Mouse (Mus musculus): Measurements from ENCODE around the gene Ltbr. TPM values are rescaled to one million over a fixed set of nuclear protein-coding genes. Genes with fewer than 3 reads are reported as not detected.
"Not testable (repeated sequence)": the region's sequence is repeated elsewhere in the genome, so short reads cannot be mapped to it uniquely, and the experiment has no call there.

Gene Ltbr
- total and polyA plus RNA-seq, 3 experiments = not detected

GRCm38 (mm10) chr6:125307091-125307490 is 6.6 kb downstream of the Ltbr start:
- Histone ChIP-seq H3K27me3 (replicated peaks) (peaks cover 79% of the 10 kb centered on the region), H3K9me3 (replicated peaks; ENCODE audit: low read length) (peaks cover 5% of the 10 kb centered on the region), H3K36me3 (replicated peaks in 1 of 2; ENCODE audit: control insufficient read depth in 1 of 2, insufficient read depth in 1 of 2, low read length in 1 of 2) (no peaks in the 10 kb centered on the region), H3K4me2 (ENCODE audit: insufficient read depth, low read depth, poor library complexity, severe bottlenecking) (no peak overlapping the region), H3K27ac (ENCODE audit: insufficient read depth, low read depth) (no peak overlapping the region), H3K9ac (ENCODE audit: insufficient read depth, low read depth) (no peak overlapping the region), H3K4me1 (ENCODE audit: control insufficient read depth in 1 of 2, insufficient read depth in 2 of 2) (no peaks in the 10 kb centered on the region), H3K79me2 (replicated peaks; ENCODE audit: control insufficient read depth, extremely low read depth, insufficient read depth, poor library complexity, severe bottlenecking) (no peaks in the 10 kb centered on the region), H3K4me3 (replicated peaks in 1 of 3; ENCODE audit: low read depth in 2 of 3, low read length in 2 of 3, poor library complexity in 1 of 3) (no peak overlapping the region)
- TF ChIP-seq EP300 (IDR thresholded peaks at IDR 0.05; ENCODE audit: low read length) = no peak
- TF ChIP-seq RCOR1 (conservative IDR thresholded peaks at IDR 0.05; ENCODE audit: low read depth, low read length) = no peak
- no peak for TF ChIP-seq MAFK (IDR thresholded peaks at IDR 0.05; ENCODE audit: insufficient replicate concordance, low read length)
- TF ChIP-seq CTCF (conservative IDR thresholded peaks at IDR 0.05 in 1 of 2, IDR thresholded peaks at IDR 0.05 in 1 of 2; ENCODE audit: low read depth in 2 of 2, low read length in 2 of 2) = no peak
- no peak for TF ChIP-seq POLR2A (IDR thresholded peaks at IDR 0.05; ENCODE audit: low read depth, low read length)
- no peak for TF ChIP-seq IRF4 (IDR thresholded peaks at IDR 0.05; ENCODE audit: low read depth, low read length)
- no peak for TF ChIP-seq KAT2A (IDR thresholded peaks at IDR 0.05; ENCODE audit: insufficient replicate concordance, low read length)
- no peak for TF ChIP-seq PAX5 (IDR thresholded peaks at IDR 0.05; ENCODE audit: low read length)
- TF ChIP-seq SIN3A (IDR thresholded peaks at IDR 0.05; ENCODE audit: low read length) = no peak
- TF ChIP-seq MEF2A (IDR thresholded peaks at IDR 0.05; ENCODE audit: borderline replicate concordance, low read depth, low read length) = no peak
- TF ChIP-seq NRF1 (IDR thresholded peaks at IDR 0.05; ENCODE audit: low read depth, low read length) = no peak
- no peak for TF ChIP-seq ELF1 (IDR thresholded peaks at IDR 0.05; ENCODE audit: low read depth, low read length)
- no peak for TF ChIP-seq RAD21 (IDR thresholded peaks at IDR 0.05; ENCODE audit: low read depth, low read length)
- TF ChIP-seq CHD1 (IDR thresholded peaks at IDR 0.05; ENCODE audit: low read depth, low read length) = no peak
- no peak for TF ChIP-seq BHLHE40 (IDR thresholded peaks at IDR 0.05; ENCODE audit: low read depth, low read length)
- no peak for TF ChIP-seq GABPA (IDR thresholded peaks at IDR 0.05; ENCODE audit: insufficient replicate concordance, low read depth, low read length)
- TF ChIP-seq POLR2AphosphoS2 (IDR thresholded peaks at IDR 0.05; ENCODE audit: low read depth, low read length) = no peak
- no peak for DNase-seq (ENCODE audit: extremely low read depth)
- in situ Hi-C loops (cut with MboI; ENCODE audit: low pct_ligation_motif_present, low pct_unique_long_range_greater_than_20kb, low sequenced_read_pairs) = no loop called here
- dilution Hi-C loops (cut with MboI; ENCODE audit: extremely low pct_ligation_motif_present, extremely low pct_unique_long_range_greater_than_20kb, low sequenced_read_pairs) = no loop called here

GRCm38 (mm10) chr6:125305465-125305864 is 8.2 kb downstream of the Ltbr start:
- dilution Hi-C loops (cut with MboI; ENCODE audit: extremely low pct_ligation_motif_present, extremely low pct_unique_long_range_greater_than_20kb, low sequenced_read_pairs) (no loop called here), in situ Hi-C loops (cut with MboI; ENCODE audit: low pct_ligation_motif_present, low pct_unique_long_range_greater_than_20kb, low sequenced_read_pairs) (no loop called here)
- TF ChIP-seq JUN (IDR thresholded peaks at IDR 0.05; ENCODE audit: insufficient read depth, low read depth, low read length) = no peak
- TF ChIP-seq ZNF384 (IDR thresholded peaks at IDR 0.05; ENCODE audit: low read depth, low read length) = no peak
- TF ChIP-seq ELF1 (IDR thresholded peaks at IDR 0.05; ENCODE audit: low read depth, low read length) = no peak
- TF ChIP-seq CTCF (conservative IDR thresholded peaks at IDR 0.05 in 1 of 2, IDR thresholded peaks at IDR 0.05 in 1 of 2; ENCODE audit: low read depth in 2 of 2, low read length in 2 of 2) = no peak
- TF ChIP-seq PAX5 (IDR thresholded peaks at IDR 0.05; ENCODE audit: low read length) = no peak
- no peak for TF ChIP-seq MYC (IDR thresholded peaks at IDR 0.05; ENCODE audit: low read depth, low read length)
- no peak for TF ChIP-seq ZC3H11A (IDR thresholded peaks at IDR 0.05; ENCODE audit: low read depth, low read length)
- TF ChIP-seq ZKSCAN1 (IDR thresholded peaks at IDR 0.05; ENCODE audit: borderline replicate concordance, low read depth, low read length) = no peak
- no peak for TF ChIP-seq GABPA (IDR thresholded peaks at IDR 0.05; ENCODE audit: insufficient replicate concordance, low read depth, low read length)
- no peak for TF ChIP-seq TCF12 (IDR thresholded peaks at IDR 0.05; ENCODE audit: low read depth, low read length)
- TF ChIP-seq NELFE (IDR thresholded peaks at IDR 0.05; ENCODE audit: low read depth, low read length) = no peak
- no peak for TF ChIP-seq MEF2A (IDR thresholded peaks at IDR 0.05; ENCODE audit: borderline replicate concordance, low read depth, low read length)
- TF ChIP-seq CHD1 (IDR thresholded peaks at IDR 0.05; ENCODE audit: low read depth, low read length) = no peak
- TF ChIP-seq JUND (conservative IDR thresholded peaks at IDR 0.05; ENCODE audit: low read depth, low read length) = no peak
- TF ChIP-seq CHD2 (IDR thresholded peaks at IDR 0.05; ENCODE audit: low read length) = no peak
- TF ChIP-seq MAFK (IDR thresholded peaks at IDR 0.05; ENCODE audit: insufficient replicate concordance, low read length) = no peak
- no peak for TF ChIP-seq USF2 (conservative IDR thresholded peaks at IDR 0.05; ENCODE audit: low read depth, low read length)
- no peak for TF ChIP-seq E2F4 (IDR thresholded peaks at IDR 0.05; ENCODE audit: insufficient replicate concordance, low read depth, low read length)
- no peak overlapping the region for H3K4me2 ChIP-seq (ENCODE audit: insufficient read depth, low read depth, poor library complexity, severe bottlenecking)
- no peaks in the 10 kb centered on the region for H3K79me2 ChIP-seq (replicated peaks; ENCODE audit: control insufficient read depth, extremely low read depth, insufficient read depth, poor library complexity, severe bottlenecking)
- H3K27ac ChIP-seq (ENCODE audit: insufficient read depth, low read depth) = no peak overlapping the region
- H3K27me3 ChIP-seq (replicated peaks) = peaks cover 76% of the 10 kb centered on the region
- peaks cover 5% of the 10 kb centered on the region for H3K9me3 ChIP-seq (replicated peaks; ENCODE audit: low read length)
- DNase-seq (ENCODE audit: extremely low read depth) = no peak
- H3K9ac ChIP-seq (ENCODE audit: insufficient read depth, low read depth) = no peak overlapping the region
- no peaks in the 10 kb centered on the region for H3K4me1 ChIP-seq (ENCODE audit: control insufficient read depth in 1 of 2, insufficient read depth in 2 of 2)
- no peaks in the 10 kb centered on the region for H3K36me3 ChIP-seq (replicated peaks in 1 of 2; ENCODE audit: control insufficient read depth in 1 of 2, insufficient read depth in 1 of 2, low read length in 1 of 2)
- no peak overlapping the region for H3K4me3 ChIP-seq (replicated peaks in 1 of 3; ENCODE audit: low read depth in 2 of 3, low read length in 2 of 3, poor library complexity in 1 of 3)

GRCm38 (mm10) chr6:125304408-125304807 is 9.3 kb downstream of the Ltbr start:
- dilution Hi-C loops (cut with MboI; ENCODE audit: extremely low pct_ligation_motif_present, extremely low pct_unique_long_range_greater_than_20kb, low sequenced_read_pairs); H3K27ac ChIP-seq (ENCODE audit: insufficient read depth, low read depth): not testable (repeated sequence)

More at GRCm38 (mm10) chr6:125304408-125304807, 9.3 kb downstream of the Ltbr start:
- peaks cover 76% of the 10 kb centered on the region for H3K27me3 ChIP-seq (replicated peaks)
- H3K4me3 ChIP-seq (replicated peaks in 1 of 3; ENCODE audit: low read depth in 2 of 3, low read length in 2 of 3, poor library complexity in 1 of 3); H3K9me3 ChIP-seq (replicated peaks; ENCODE audit: low read length); H3K4me1 ChIP-seq (ENCODE audit: control insufficient read depth in 1 of 2, insufficient read depth in 2 of 2); H3K79me2 ChIP-seq (replicated peaks; ENCODE audit: control insufficient read depth, extremely low read depth, insufficient read depth, poor library complexity, severe bottlenecking); H3K36me3 ChIP-seq (replicated peaks in 1 of 2; ENCODE audit: control insufficient read depth in 1 of 2, insufficient read depth in 1 of 2, low read length in 1 of 2); in situ Hi-C loops (cut with MboI; ENCODE audit: low pct_ligation_motif_present, low pct_unique_long_range_greater_than_20kb, low sequenced_read_pairs); H3K9ac ChIP-seq (ENCODE audit: insufficient read depth, low read depth); DNase-seq (ENCODE audit: extremely low read depth); H3K4me2 ChIP-seq (ENCODE audit: insufficient read depth, low read depth, poor library complexity, severe bottlenecking): not testable (repeated sequence)

Measured in CH12.LX (cell line).